Mouse (Mus musculus): ENCODE measurements around the gene Lpcat2b.

DNA sequence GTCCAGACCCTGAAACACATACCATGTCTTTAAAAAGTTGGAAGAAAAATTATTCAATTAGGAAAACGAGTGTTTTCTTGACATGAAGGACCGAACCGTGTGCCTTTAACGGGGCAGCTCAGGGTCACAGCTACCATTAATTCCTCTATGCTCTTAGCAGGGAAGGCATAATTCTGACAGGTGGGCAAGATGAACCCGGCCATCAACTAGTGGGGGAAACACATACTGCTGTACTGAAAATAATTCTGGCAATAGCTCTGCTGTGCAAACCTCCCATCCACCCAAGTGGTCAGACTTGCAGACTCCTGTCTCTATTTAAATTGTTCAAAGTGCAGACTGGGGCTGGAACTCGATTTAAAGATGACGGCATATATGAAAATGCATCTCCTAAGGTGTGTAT is 7.0 kb downstream of the Lpcat2b start:
- no peak for TF ChIP-seq TAL1 (IDR thresholded peaks at IDR 0.05; ENCODE audit: low read length)
- no peak for TF ChIP-seq GATA1 (IDR thresholded peaks at IDR 0.05; ENCODE audit: low read length)
